Mouse (Mus musculus) thymus, adult 2 months (tissue): ENCODE results near the gene Tmem273. TPM values are rescaled to one million over a fixed set of nuclear protein-coding genes. Genes with fewer than 3 reads are reported as not detected.

Source experiments
- DNase-seq: peaks from one replicate; pipeline ENCODE4 v3.0.0; 2021
- H3K27ac ChIP-seq: fragments of 200-500 bp; 2 replicates; pipeline ENCODE4 v1.5.1; 2012; ENCODE audit warnings: low read length, control low read depth; ENCODE audit not compliant: control insufficient read depth, insufficient read depth
- H3K27me3 ChIP-seq: fragments of 200-500 bp; 2 replicates; pipeline ENCODE4 v1.6.1; 2012; ENCODE audit warnings: mild to moderate bottlenecking, low read length, moderate library complexity, mixed read lengths; ENCODE audit not compliant: control insufficient read depth, insufficient read depth
- H3K36me3 ChIP-seq: fragments of 200-500 bp; 2 replicates; pipeline ENCODE4 v1.6.1; 2012; ENCODE audit warnings: mild to moderate bottlenecking, low read length, moderate library complexity; ENCODE audit not compliant: control insufficient read depth, insufficient read depth
- H3K4me1 ChIP-seq: fragments of 200-500 bp; replicated peaks from 2 replicates; pipeline ENCODE4 v1.6.1; 2012; ENCODE audit warnings: low read length; ENCODE audit not compliant: control insufficient read depth, insufficient read depth
- H3K4me3 ChIP-seq: fragments of 200-500 bp; 2 replicates; pipeline ENCODE4 v1.5.1; 2012; ENCODE audit warnings: mild to moderate bottlenecking, low read length, control low read depth, moderate library complexity; ENCODE audit not compliant: control insufficient read depth, insufficient read depth
- CTCF ChIP-seq: fragments of 200-500 bp; IDR thresholded peaks from 2 replicates; pipeline ENCODE4 v1.5.1; 2012; ENCODE audit warnings: mild to moderate bottlenecking, control low read depth, low read length, moderate library complexity, borderline replicate concordance; ENCODE audit not compliant: control insufficient read depth, poor library complexity, insufficient read depth; ENCODE audit errors: extremely low read depth
- POLR2A ChIP-seq: fragments of 200-500 bp; IDR thresholded peaks from 2 replicates; pipeline ENCODE4 v1.6.1; 2012; ENCODE audit warnings: mild to moderate bottlenecking, low read length, control low read depth, moderate library complexity; ENCODE audit not compliant: control insufficient read depth, poor library complexity, insufficient read depth; ENCODE audit errors: extremely low read depth
- WGBS: fragments of 180-500 bp; shearing (Covaris S2); methylation state at CpG from one replicate; pipeline ENCODE4 v1.1.7; 2018; 5-methylcytosine and 5-hydroxymethylcytosine counted together
- polyA plus RNA-seq: library from polyadenylated mRNA; depleted of rRNA; stranded (reverse); fragments of >200 nt; gene quantifications from 2 replicates; pipeline ENCODE4 v1.2.3, GENCODE M21; 2012; rRNA removed

Gene Tmem273
- polyA plus RNA-seq, 1 experiment, result 1.6 TPM

DNA sequence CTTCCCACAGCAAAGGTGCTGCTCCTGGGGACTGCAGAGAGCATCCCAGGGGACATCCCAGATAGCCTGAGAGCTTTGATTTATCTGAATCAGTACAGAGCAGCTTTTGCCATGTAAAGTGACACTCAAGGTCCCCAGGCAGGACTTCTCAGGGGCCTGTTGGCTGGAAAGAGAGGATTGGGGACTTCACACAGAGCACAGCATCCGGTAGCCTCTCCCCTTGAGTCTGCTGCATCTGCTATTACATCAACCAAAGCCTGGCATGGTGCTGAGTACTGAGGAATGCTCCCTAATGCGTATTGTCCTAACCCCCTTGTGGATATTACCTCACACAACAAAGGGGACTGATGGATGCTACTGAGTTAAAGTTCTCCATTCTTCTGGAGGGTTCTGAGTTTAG, 75.9 kb downstream of the Tmem273 start:
- Histone ChIP-seq H3K27ac (no peak overlapping the region), H3K27me3 (no peaks in the 10 kb centered on the region; the same call in 1 of the 2 replicates), H3K4me1 (no peaks in the 10 kb centered on the region), H3K4me3 (no peak overlapping the region), H3K36me3 (no peaks in the 10 kb centered on the region)
- no peak for DNase-seq
- WGBS, result 65% methylated on average over 2 of the region's 2 CpGs
- TF ChIP-seq POLR2A, result no peak
- no peak for TF ChIP-seq CTCF

DNA sequence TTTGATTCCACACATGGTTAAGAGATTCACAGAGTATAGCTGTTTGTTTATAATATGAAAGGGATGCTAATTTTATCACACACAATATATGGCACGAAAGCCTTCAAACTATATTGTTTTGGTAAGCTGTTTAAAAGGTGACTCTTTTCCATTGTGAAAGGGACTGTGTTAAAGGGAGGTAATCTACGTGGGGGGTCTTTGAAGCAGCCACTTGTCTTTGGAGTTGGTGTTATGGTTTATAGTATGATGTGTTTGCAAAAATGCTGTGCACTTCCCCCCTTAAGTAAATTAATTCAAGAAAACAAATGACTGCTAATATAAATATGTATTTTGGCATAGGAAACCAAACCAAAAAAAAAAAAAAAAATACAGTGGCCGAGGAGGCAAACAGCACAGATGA, 79.6 kb downstream of the Tmem273 start:
- DNase-seq, result no peak
- no peaks in the 10 kb centered on the region for H3K36me3 ChIP-seq
- H3K27ac ChIP-seq, result no peak overlapping the region
- H3K4me3 ChIP-seq, result no peak overlapping the region
- H3K4me1 ChIP-seq, result no peaks in the 10 kb centered on the region
- TF ChIP-seq POLR2A, result no peak
- no peak for TF ChIP-seq CTCF
- no peaks in the 10 kb centered on the region for H3K27me3 ChIP-seq
- 97% methylated on average over 3 of the region's 3 CpGs for WGBS

Other genes with a start within 250 kb of the Tmem273 start
- gene Prrxl1, start 186.6 kb upstream of the Tmem273 start, polyA plus RNA-seq, result 0.08 TPM in 1 of 2 replicates, not detected in the other
- 0.31 and 0.81 TPM in 2 replicates for gene 3425401B19Rik, start 100.7 kb upstream of the Tmem273 start, polyA plus RNA-seq
- not detected in 2 replicates for gene Fam170b, start 48.0 kb downstream of the Tmem273 start, polyA plus RNA-seq
- 1.2 and 1.8 TPM in 2 replicates for gene Vstm4, start 70.8 kb downstream of the Tmem273 start, polyA plus RNA-seq
- 0.50 and 0.57 TPM in 2 replicates for gene Lrrc18, start 205.4 kb downstream of the Tmem273 start, polyA plus RNA-seq